Mouse (Mus musculus): Measurements from ENCODE around the gene Asb16. TPM values are rescaled to one million over a fixed set of nuclear protein-coding genes. Genes with fewer than 3 reads are reported as not detected.

Asb16 gene
- polyA plus RNA-seq, 1 experiment, result not detected

GRCm38 (mm10) chr11:102230006-102230741 lies 38.4 kb upstream of the Asb16 start, which contains the start of gene Hdac5:
TSS of gene Hdac5 (minus strand) at chr11:102230166.
- Histone ChIP-seq H3K4me3 (ENCODE audit: insufficient read depth, poor library complexity, severe bottlenecking) (peak within 1 kb of the TSS; percentile 53), H3K36me3 (ENCODE audit: control insufficient read depth, insufficient read depth) (no peaks in the 10 kb centered on the region), H3K27me3 (ENCODE audit: control insufficient read depth, insufficient read depth, insufficient read length) (no peaks in the 10 kb centered on the region), H3ac (ENCODE audit: control insufficient read depth, insufficient read length, low read depth) (peak within 1 kb of the TSS; percentile 81), H3K79me3 (ENCODE audit: low read depth) (peaks cover 2% of the 10 kb centered on the region), H3K79me2 (ENCODE audit: control insufficient read depth, insufficient read depth) (no peaks in the 10 kb centered on the region)
- TF ChIP-seq MYOD1 (IDR thresholded peaks at IDR 0.05; ENCODE audit: control insufficient read depth, insufficient read length, low read depth) (no peak), MAX (IDR thresholded peaks at IDR 0.05) (no peak), CEBPB (IDR thresholded peaks at IDR 0.05; ENCODE audit: low read depth) (peak; percentile 25), USF1 (IDR thresholded peaks at IDR 0.05; ENCODE audit: low read depth) (peak; percentile 94), MYOG (IDR thresholded peaks at IDR 0.05; ENCODE audit: control insufficient read depth, extremely low read depth, insufficient read length) (no peak), CTCF (IDR thresholded peaks at IDR 0.05; ENCODE audit: control insufficient read depth, insufficient read depth, insufficient read length) (no peak), FOSL1 (IDR thresholded peaks at IDR 0.05; ENCODE audit: insufficient read depth, low read length, poor library complexity, severe bottlenecking) (no peak)

DNA sequence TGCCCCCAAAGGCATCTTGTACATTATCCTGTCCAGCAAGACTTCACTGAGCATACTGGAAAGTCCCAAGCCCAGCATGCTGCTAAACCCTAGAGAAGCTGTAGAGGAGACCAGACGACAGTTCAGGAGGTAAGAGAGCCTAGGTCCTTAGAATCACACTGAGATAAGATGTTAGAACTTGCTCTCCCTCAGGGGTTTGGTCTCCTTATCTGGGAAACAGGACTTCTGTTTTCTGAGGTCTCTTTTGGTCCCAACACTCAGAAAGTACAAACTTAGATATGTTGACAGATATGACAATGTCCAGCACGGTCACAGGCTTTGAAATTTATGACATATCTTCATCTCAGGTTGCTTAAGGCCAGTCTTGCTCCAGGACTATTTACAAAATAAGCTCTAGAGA lies 32.5 kb upstream of the Asb16 start:
- H3K27me3 ChIP-seq (ENCODE audit: control insufficient read depth, insufficient read depth, insufficient read length), result no peaks in the 10 kb centered on the region
- TF ChIP-seq CEBPB (IDR thresholded peaks at IDR 0.05; ENCODE audit: low read depth) (no peak), CTCF (IDR thresholded peaks at IDR 0.05; ENCODE audit: control insufficient read depth, insufficient read depth, insufficient read length) (no peak), MYOD1 (IDR thresholded peaks at IDR 0.05; ENCODE audit: control insufficient read depth, insufficient read length, low read depth) (no peak), USF1 (IDR thresholded peaks at IDR 0.05; ENCODE audit: low read depth) (no peak), MYOG (IDR thresholded peaks at IDR 0.05; ENCODE audit: control insufficient read depth, extremely low read depth, insufficient read length) (no peak), MAX (IDR thresholded peaks at IDR 0.05) (no peak), FOSL1 (IDR thresholded peaks at IDR 0.05; ENCODE audit: insufficient read depth, low read length, poor library complexity, severe bottlenecking) (no peak)
- no peaks in the 10 kb centered on the region for H3K79me2 ChIP-seq (ENCODE audit: control insufficient read depth, insufficient read depth)
- H3ac ChIP-seq (ENCODE audit: control insufficient read depth, insufficient read length, low read depth), result no peak overlapping the region
- H3K4me3 ChIP-seq (ENCODE audit: insufficient read depth, poor library complexity, severe bottlenecking), result no peak overlapping the region
- no peaks in the 10 kb centered on the region for H3K79me3 ChIP-seq (ENCODE audit: low read depth)
- no peaks in the 10 kb centered on the region for H3K36me3 ChIP-seq (ENCODE audit: control insufficient read depth, insufficient read depth)

DNA sequence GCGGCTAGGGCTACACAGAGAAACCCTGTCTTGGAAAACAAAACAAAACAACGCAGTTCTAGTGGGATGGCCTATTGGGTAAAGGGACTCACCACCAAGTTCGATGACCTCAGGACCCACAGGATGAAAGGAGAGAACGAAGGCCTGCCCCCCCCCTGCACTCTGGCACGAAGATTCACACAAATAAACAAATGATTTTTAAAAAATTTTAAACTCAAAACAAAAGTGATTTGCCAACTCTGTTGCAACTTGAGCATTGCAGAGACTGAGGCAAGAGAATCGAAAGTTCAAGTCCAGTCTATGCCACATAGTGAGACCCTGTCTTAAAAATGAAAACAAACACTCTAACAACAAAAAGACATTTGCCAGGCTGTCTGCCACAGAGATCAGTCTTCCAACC lies 27.9 kb upstream of the Asb16 start:
- TF ChIP-seq CEBPB (IDR thresholded peaks at IDR 0.05; ENCODE audit: low read depth) (no peak), CTCF (IDR thresholded peaks at IDR 0.05; ENCODE audit: control insufficient read depth, insufficient read depth, insufficient read length) (no peak), USF1 (IDR thresholded peaks at IDR 0.05; ENCODE audit: low read depth) (no peak)
- Histone ChIP-seq H3K79me2 (ENCODE audit: control insufficient read depth, insufficient read depth) (no peaks in the 10 kb centered on the region), H3K79me3 (ENCODE audit: low read depth) (no peaks in the 10 kb centered on the region), H3K4me3 (ENCODE audit: insufficient read depth, poor library complexity, severe bottlenecking) (no peak overlapping the region), H3K27me3 (ENCODE audit: control insufficient read depth, insufficient read depth, insufficient read length) (no peaks in the 10 kb centered on the region), H3ac (ENCODE audit: control insufficient read depth, insufficient read length, low read depth) (no peak overlapping the region), H3K36me3 (ENCODE audit: control insufficient read depth, insufficient read depth) (no peaks in the 10 kb centered on the region)

DNA sequence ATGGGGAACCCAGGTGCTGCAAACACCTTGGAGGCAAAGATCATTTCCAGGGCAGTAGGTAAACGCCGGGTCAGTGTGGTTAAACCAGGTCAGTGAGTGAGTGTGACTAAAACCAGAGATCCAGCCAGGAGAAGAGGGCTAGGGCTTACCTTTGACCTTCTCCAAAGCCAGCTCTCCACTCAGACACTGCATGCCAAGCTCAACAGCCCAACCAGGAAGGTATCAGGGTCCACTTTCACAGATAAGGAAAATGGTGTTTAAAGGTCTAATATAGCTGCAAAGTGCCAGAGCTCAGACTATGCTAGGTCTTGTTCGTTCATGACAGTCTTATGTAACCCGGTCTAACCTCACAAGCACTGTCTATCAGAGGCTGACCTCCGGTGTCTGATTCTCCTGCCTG lies 27.3 kb upstream of the Asb16 start:
- Histone ChIP-seq H3K27me3 (ENCODE audit: control insufficient read depth, insufficient read depth, insufficient read length) (no peaks in the 10 kb centered on the region), H3K4me3 (ENCODE audit: insufficient read depth, poor library complexity, severe bottlenecking) (no peak overlapping the region), H3K79me3 (ENCODE audit: low read depth) (no peaks in the 10 kb centered on the region), H3ac (ENCODE audit: control insufficient read depth, insufficient read length, low read depth) (no peak overlapping the region), H3K36me3 (ENCODE audit: control insufficient read depth, insufficient read depth) (no peaks in the 10 kb centered on the region), H3K79me2 (ENCODE audit: control insufficient read depth, insufficient read depth) (no peaks in the 10 kb centered on the region)
- TF ChIP-seq MYOG (IDR thresholded peaks at IDR 0.05; ENCODE audit: control insufficient read depth, extremely low read depth, insufficient read length) (no peak), CTCF (IDR thresholded peaks at IDR 0.05; ENCODE audit: control insufficient read depth, insufficient read depth, insufficient read length) (no peak), MYOD1 (IDR thresholded peaks at IDR 0.05; ENCODE audit: control insufficient read depth, insufficient read length, low read depth) (no peak), CEBPB (IDR thresholded peaks at IDR 0.05; ENCODE audit: low read depth) (no peak), USF1 (IDR thresholded peaks at IDR 0.05; ENCODE audit: low read depth) (no peak)

DNA sequence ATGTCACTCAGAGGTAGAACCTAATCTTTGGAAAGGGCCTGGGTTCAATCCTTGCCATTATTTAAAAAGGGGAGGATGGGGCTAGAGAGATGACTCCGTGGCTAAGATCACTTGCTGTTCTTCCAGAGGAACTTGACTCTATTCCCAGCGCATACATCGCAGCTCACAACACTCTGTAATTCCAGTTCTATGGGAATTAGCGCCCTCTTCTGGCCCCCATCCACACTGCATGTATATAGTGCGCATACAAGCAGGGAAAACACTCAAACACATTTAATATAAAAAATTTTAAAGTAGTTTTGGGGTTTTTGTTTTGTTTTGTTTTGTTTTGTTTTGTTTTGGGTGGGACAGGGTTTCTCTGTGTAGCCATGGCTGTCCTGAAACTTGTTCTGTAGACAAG lies 26.7 kb upstream of the Asb16 start:
- Histone ChIP-seq H3K79me2 (ENCODE audit: control insufficient read depth, insufficient read depth) (no peaks in the 10 kb centered on the region), H3K4me3 (ENCODE audit: insufficient read depth, poor library complexity, severe bottlenecking) (no peak overlapping the region), H3K27me3 (ENCODE audit: control insufficient read depth, insufficient read depth, insufficient read length) (no peaks in the 10 kb centered on the region), H3ac (ENCODE audit: control insufficient read depth, insufficient read length, low read depth) (no peak overlapping the region), H3K79me3 (ENCODE audit: low read depth) (no peaks in the 10 kb centered on the region), H3K36me3 (ENCODE audit: control insufficient read depth, insufficient read depth) (no peaks in the 10 kb centered on the region)
- TF ChIP-seq MAX (IDR thresholded peaks at IDR 0.05), result no peak
- TF ChIP-seq CTCF (IDR thresholded peaks at IDR 0.05; ENCODE audit: control insufficient read depth, insufficient read depth, insufficient read length), result no peak
- TF ChIP-seq CEBPB (IDR thresholded peaks at IDR 0.05; ENCODE audit: low read depth), result no peak
- no peak for TF ChIP-seq FOSL1 (IDR thresholded peaks at IDR 0.05; ENCODE audit: insufficient read depth, low read length, poor library complexity, severe bottlenecking)
- no peak for TF ChIP-seq USF1 (IDR thresholded peaks at IDR 0.05; ENCODE audit: low read depth)
- TF ChIP-seq MYOG (IDR thresholded peaks at IDR 0.05; ENCODE audit: control insufficient read depth, extremely low read depth, insufficient read length), result no peak
- no peak for TF ChIP-seq MYOD1 (IDR thresholded peaks at IDR 0.05; ENCODE audit: control insufficient read depth, insufficient read length, low read depth)
